Mouse (Mus musculus) liver, adult 2 months (tissue): ENCODE measurements around the gene Hs3st6.

Experiments
- CTCF ChIP-seq: fragments of 200-500 bp; IDR thresholded peaks from 2 replicates; pipeline ENCODE4 v1.5.1; 2011; ENCODE audit warnings: low read depth, low read length, control low read depth
- POLR2A ChIP-seq: fragments of 200-500 bp; IDR thresholded peaks from 2 replicates; pipeline ENCODE4 v1.6.1; 2011; ENCODE audit warnings: low read length, control low read depth; ENCODE audit not compliant: insufficient read depth; ENCODE audit errors: extremely low read depth

GRCm38 (mm10) chr17:24728184-24728583 lies 24.6 kb upstream of the Hs3st6 start:
- no peak for TF ChIP-seq CTCF
- TF ChIP-seq POLR2A, result no peak
